Mouse (Mus musculus) ovary, adult 10 weeks (tissue): Measurements from ENCODE around the gene Hist1h3d. TPM values are rescaled to one million over a fixed set of nuclear protein-coding genes. Genes with fewer than 3 reads are reported as not detected.

Experiments used
- polyA plus RNA-seq: library from polyadenylated mRNA; stranded (reverse); fragments of 350-450 nt; fragmentation: Illumina TruSeq; extraction: RNeasy Lipid Tissue Mini Kit (QIAGEN cat#74804); gene quantifications from one replicate; pipeline ENCODE4 v1.2.3, GENCODE M21; 2014

Hist1h3d gene
- polyA plus RNA-seq, 1 experiment from 2014 or later, result 0.37 TPM

Other genes starting within 250 kb of the Hist1h3d start
- gene Zfp322a, start 206.6 kb upstream of the Hist1h3d start, polyA plus RNA-seq, result 155 TPM
- 3.4 TPM for gene Abt1, start 151.9 kb upstream of the Hist1h3d start, polyA plus RNA-seq
- gene Btn1a1, start 109.9 kb upstream of the Hist1h3d start, polyA plus RNA-seq, result 0.17 TPM
- gene Btn2a2, start 86.9 kb upstream of the Hist1h3d start, polyA plus RNA-seq, result not detected
- not detected for gene Hist1h4h, start 44.7 kb upstream of the Hist1h3d start, polyA plus RNA-seq
- gene Hist1h2af, start 41.9 kb upstream of the Hist1h3d start, polyA plus RNA-seq, result not detected
- gene Hist1h3g, start 40.3 kb upstream of the Hist1h3d start, polyA plus RNA-seq, result not detected
- 1.00 TPM for gene Hist1h2bh, start 32.4 kb upstream of the Hist1h3d start, polyA plus RNA-seq
- gene Hist1h3f, start 31.7 kb upstream of the Hist1h3d start, polyA plus RNA-seq, result not detected
- not detected for gene Hist1h4f, start 24.1 kb upstream of the Hist1h3d start, polyA plus RNA-seq
- gene Hist1h1d, start 22.5 kb upstream of the Hist1h3d start, polyA plus RNA-seq, result 0.14 TPM
- not detected for gene Hist1h3e, start 13.4 kb upstream of the Hist1h3d start, polyA plus RNA-seq
- 0.80 TPM for gene Hist1h2ae, start 4.5 kb upstream of the Hist1h3d start, polyA plus RNA-seq
- gene Hist1h2bg, start 4.4 kb upstream of the Hist1h3d start, polyA plus RNA-seq, result not detected
- not detected for gene Hist1h2bf, start 1.6 kb upstream of the Hist1h3d start, polyA plus RNA-seq
- gene Hist1h2ad, start 1.4 kb upstream of the Hist1h3d start, polyA plus RNA-seq, result not detected
- gene Hist1h4d, start 5.8 kb downstream of the Hist1h3d start, polyA plus RNA-seq, result 0.57 TPM
- gene Hist1h2be, start 45.4 kb downstream of the Hist1h3d start, polyA plus RNA-seq, result 3.4 TPM
- gene Hist1h1e, start 46.8 kb downstream of the Hist1h3d start, polyA plus RNA-seq, result 0.40 TPM
- 0.83 TPM for gene Hist1h2ac, start 108.2 kb downstream of the Hist1h3d start, polyA plus RNA-seq
- gene Hist1h2bc, start 108.4 kb downstream of the Hist1h3d start, polyA plus RNA-seq, result 68.0 TPM
- gene Hist1h1t, start 120.1 kb downstream of the Hist1h3d start, polyA plus RNA-seq, result not detected
- not detected for gene Hist1h4c, start 122.7 kb downstream of the Hist1h3d start, polyA plus RNA-seq
- gene Hfe, start 135.1 kb downstream of the Hist1h3d start, polyA plus RNA-seq, result 24.7 TPM
- 9.9 TPM for gene Hist1h1c, start 163.0 kb downstream of the Hist1h3d start, polyA plus RNA-seq
- gene Hist1h3c, start 169.8 kb downstream of the Hist1h3d start, polyA plus RNA-seq, result not detected
- gene Hist1h2bb, start 171.0 kb downstream of the Hist1h3d start, polyA plus RNA-seq, result not detected
- gene Hist1h2ab, start 175.4 kb downstream of the Hist1h3d start, polyA plus RNA-seq, result not detected
- not detected for gene Hist1h3b, start 176.5 kb downstream of the Hist1h3d start, polyA plus RNA-seq
- gene Hist1h4b, start 181.2 kb downstream of the Hist1h3d start, polyA plus RNA-seq, result not detected
- gene Hist1h4a, start 185.5 kb downstream of the Hist1h3d start, polyA plus RNA-seq, result not detected
- gene Hist1h3a, start 186.6 kb downstream of the Hist1h3d start, polyA plus RNA-seq, result not detected
- gene Hist1h1a, start 187.9 kb downstream of the Hist1h3d start, polyA plus RNA-seq, result not detected
- gene Trim38, start 194.2 kb downstream of the Hist1h3d start, polyA plus RNA-seq, result not detected
- 0.09 TPM for gene Slc17a2, start 231.2 kb downstream of the Hist1h3d start, polyA plus RNA-seq